Mouse (Mus musculus) kidney, postnatal 4 days (tissue): ENCODE measurements at regions not wholly inside any gene's neighbourhood (a gene's known extent, or its start where the extent isn't known, plus 50 kb on each side); places are given as distances from the start of the nearest gene placed in this dataset.

Experiments used
- DNase-seq, 2 experiments: peaks; one replicate each; pipeline ENCODE4 v3.0.0; 2021; ENCODE audit warnings: mixed read lengths in 2 of 2

DNA sequence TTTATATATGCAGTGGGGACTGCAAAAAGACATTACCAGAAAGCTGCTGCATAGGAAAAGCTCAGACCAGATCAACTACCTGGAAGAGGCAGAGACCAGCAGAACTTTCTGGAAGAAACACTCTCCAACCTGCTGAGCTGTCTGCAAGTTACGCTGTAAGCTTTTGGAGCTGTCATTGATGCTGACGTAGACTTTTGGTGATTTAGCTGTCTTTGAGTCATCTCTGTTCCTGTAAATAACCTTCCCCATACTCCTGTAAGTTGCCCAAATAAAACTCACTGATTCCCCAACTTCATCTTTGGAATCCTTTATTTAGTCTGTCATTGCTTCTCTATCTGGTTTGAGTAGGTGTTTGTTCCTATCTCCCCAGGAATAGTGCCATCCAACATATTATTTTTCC lies 218.5 kb upstream of the Gbe1 start:
- DNase-seq: no peak

DNA sequence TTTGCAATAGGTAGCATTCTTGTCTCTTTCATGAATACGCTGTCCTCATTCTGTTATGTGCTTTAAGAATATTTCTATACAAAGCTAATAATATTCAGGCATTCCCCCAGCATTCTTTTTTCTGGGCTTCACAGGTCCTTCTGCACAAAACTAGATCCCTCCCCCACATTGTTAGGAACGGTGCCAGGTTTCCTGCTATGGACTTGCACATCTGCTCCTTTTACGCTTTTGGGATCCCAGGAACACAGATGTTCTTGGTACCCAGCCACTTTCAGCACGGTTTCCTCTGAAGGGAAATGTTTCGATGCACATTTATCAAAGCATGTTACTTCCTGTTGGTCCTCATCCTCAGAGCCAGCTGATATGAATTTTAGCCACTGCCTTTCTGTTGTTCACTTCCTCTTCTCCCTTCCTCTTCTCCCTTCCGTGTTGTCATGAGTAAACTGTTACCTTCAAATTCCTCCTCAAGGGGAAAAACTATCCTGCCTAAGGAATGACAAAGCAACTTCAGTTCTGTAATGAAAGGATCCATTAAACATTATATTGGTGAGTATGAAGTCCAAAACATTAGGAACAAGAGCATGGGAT lies 209.9 kb upstream of the Gbe1 start:
- peak; percentile 45 to 49 for DNase-seq

GRCm38 (mm10) chr16:70141466-70141865 lies 172.3 kb upstream of the Gbe1 start:
- DNase-seq: no peak

DNA sequence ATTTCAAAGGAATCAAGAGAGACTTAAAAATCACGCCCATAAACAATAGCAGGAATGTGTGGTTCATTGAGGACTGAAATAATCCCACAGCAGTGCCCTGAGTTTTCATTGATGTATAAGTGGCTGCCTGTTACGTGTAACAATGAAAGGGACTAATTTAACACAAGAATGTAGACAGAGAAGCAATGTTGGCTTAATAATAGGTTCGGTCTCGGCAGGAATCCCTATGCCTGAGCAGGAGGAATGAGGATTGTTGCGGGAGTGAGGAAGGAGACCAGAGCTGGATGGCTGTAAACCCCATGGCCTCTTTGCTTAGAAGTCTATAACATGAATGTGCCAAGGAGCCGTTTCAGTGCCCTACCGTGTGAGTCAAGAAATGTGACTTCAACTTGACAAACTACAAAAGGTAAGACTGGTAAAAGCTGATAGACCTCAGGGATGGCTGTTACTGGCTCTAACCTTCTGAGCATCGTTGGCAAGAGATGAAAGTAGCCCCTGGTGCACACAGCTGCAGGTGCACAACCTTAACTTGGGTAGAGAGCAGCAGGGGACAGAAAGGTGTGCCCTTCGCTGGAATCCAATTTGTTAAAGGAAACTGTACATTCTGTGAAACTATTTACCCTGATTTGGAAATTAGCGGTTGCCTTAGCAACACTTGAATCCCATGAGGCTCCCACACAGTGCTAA lies 165.9 kb upstream of the Gbe1 start:
- no peak for DNase-seq

DNA sequence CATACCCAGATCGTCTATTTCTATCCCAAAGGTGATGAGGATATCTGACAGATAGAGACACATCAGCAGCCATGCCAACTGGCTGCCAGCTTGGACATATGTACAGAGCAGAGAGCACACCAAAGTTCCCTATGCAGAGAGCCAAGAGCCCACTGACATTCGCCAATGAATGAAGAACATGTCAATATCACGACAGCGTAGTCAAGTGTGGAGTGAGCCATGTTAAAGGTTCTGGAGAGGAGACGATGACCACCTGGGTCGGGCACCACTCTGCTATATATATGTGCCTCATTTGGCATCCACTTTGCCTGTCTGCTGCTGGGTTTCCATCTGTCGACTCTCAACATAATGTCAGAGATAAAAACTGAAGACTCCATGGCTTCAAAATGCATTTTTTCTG lies 159.2 kb upstream of the Gbe1 start:
- DNase-seq: no peak

DNA sequence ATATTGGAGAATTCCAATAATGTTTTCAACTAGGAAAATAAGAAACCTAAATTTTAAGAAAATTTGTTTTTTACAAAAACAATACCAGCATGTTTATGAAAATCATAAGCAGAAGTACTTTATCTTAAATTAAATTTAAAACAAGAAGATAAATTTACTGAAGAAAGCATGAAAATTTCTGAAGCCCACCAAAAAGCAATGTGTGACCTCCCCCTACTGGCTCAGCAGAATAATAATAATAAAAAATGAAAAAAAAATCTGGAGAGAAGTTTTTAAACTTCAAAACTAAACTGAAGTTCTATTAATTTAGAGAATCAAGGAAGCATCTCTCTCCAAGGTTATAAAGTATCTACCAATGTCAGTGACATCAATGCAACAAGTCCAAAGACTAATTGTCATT lies 153.2 kb upstream of the Gbe1 start:
- DNase-seq: no peak

GRCm38 (mm10) chr16:70175140-70175539 lies 138.6 kb upstream of the Gbe1 start:
- DNase-seq: no peak

- no peak for DNase-seq
Observed at GRCm38 (mm10) chr16:70178975-70179374, 134.8 kb upstream of the Gbe1 start.

- peak in 1 of 2 experiments; percentile 7 for DNase-seq
Observed at GRCm38 (mm10) chr16:70213861-70214597, 99.7 kb upstream of the Gbe1 start.

- DNase-seq: no peak
Observed at GRCm38 (mm10) chr16:70214800-70215199, 98.9 kb upstream of the Gbe1 start.

GRCm38 (mm10) chr16:70227601-70228226 lies 86.0 kb upstream of the Gbe1 start:
- DNase-seq: peak; percentile 42 to 63

- no peak for DNase-seq
Observed at GRCm38 (mm10) chr16:70232706-70233105, 81.0 kb upstream of the Gbe1 start.

GRCm38 (mm10) chr16:70235189-70235588 lies 78.6 kb upstream of the Gbe1 start:
- no peak for DNase-seq

DNA sequence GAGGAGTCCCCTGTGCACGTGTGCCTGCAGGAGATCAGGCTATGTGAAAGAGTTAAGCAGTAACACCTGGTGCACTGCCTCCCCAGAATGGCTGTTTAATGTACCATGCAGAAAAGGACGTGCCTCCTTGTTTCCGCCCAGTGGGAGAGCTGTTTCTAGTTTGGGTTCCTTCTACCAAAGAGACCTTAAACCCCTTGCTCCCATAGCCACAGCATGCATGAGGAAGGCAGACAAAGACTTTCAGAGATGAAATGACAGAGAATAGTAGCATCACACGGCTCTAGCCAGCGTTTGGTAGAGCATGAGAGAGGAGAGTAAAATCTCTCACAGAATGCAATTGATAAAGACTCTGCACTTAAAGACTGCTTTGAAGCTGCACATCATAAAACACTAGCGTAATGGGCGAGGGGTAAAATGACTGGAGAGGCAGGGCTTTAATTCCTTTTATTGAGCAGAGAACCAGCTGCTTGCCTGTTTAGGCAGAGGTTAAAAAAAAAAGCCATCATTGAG lies 74.3 kb upstream of the Gbe1 start:
- DNase-seq: peak; percentile 20 to 51

GRCm38 (mm10) chr16:70244205-70244756 lies 69.5 kb upstream of the Gbe1 start:
- no peak for DNase-seq

- DNase-seq: no peak
Observed at GRCm38 (mm10) chr16:70244963-70245362, 68.8 kb upstream of the Gbe1 start.

GRCm38 (mm10) chr16:70259364-70259763 lies 54.4 kb upstream of the Gbe1 start:
- no peak for DNase-seq

DNA sequence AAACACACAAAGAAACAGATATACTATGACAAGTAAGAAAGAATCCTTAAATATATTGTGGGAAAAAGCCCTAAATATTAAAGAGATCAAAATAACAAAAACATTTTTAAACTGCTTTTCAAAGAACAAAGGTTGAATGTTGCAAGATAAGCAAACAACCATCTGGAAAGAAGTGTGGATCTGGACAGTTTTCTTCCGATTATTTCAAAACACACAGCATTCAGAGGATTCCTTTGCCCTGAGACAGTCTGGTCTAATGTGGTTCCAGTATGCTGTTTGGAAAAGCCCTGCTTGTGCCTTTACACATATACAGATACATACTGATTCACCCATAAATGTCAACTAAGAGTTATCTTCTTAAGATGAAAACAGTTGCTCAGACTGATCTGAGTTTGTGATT lies 53.6 kb upstream of the Gbe1 start:
- DNase-seq: no peak
